Mouse (Mus musculus): ENCODE data around the gene BC107364.

GRCm38 (mm10) chr3:96480684-96481270 is 28.7 kb upstream of the BC107364 start:
- TF ChIP-seq CTCF (IDR thresholded peaks at IDR 0.05; ENCODE audit: borderline replicate concordance, control insufficient read depth, extremely low read depth, insufficient read depth, low read length, poor library complexity), result no peak
- no peak for TF ChIP-seq POLR2A (IDR thresholded peaks at IDR 0.05; ENCODE audit: control insufficient read depth, extremely low read depth, insufficient read depth, low read length, poor library complexity)

Measured in thymus, adult 2 months (tissue).